Mouse (Mus musculus) cortical plate, adult 2 months (tissue): ENCODE measurements around the gene Aff3.

Experiments
- CTCF ChIP-seq: fragments of 200-500 bp; IDR thresholded peaks from 2 replicates; pipeline ENCODE4 v1.5.1; 2011; ENCODE audit warnings: mild to moderate bottlenecking, control low read depth, low read length; ENCODE audit not compliant: insufficient read depth; ENCODE audit errors: extremely low read depth
- POLR2A ChIP-seq: fragments of 200-500 bp; IDR thresholded peaks from 2 replicates; pipeline ENCODE4 v1.6.1; 2011; ENCODE audit warnings: mild to moderate bottlenecking, low read length, control low read depth; ENCODE audit not compliant: insufficient read depth; ENCODE audit errors: extremely low read depth

GRCm38 (mm10) chr1:38483191-38483590 is 181.6 kb downstream of the Aff3 start:
- TF ChIP-seq POLR2A (no peak), CTCF (no peak)
